ENCODE assay signal across 20 mouse cellular contexts in the genomic region with DNA sequence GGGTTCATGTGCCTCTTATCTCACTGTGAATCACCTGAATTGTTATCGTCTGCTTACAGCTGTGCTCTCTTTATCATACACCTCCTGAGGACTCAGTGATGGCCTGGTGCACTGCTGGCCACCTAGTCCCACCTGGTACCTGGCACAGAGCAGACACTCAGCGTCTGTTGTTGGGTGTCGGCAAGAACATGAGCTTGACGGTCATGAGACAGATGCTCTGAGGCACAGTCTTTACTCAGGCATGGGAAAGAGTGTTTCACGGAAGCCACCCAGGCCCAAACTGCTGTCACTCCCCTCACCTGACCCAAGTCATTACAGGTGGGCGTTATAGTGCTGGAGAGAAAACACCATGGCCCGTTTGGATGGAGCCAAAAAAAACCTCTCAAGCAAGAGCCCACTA.
DNase-seq lines count a peak whose midpoint lies in the region; ATAC-seq and TF ChIP-seq lines count a peak whose summit lies in the region.
"Had no signal": no experiment of that assay in that cellular context is flagged by ENCODE, and none has a peak within 500 bp of the region (broad histone marks: within the 10 kb centered on the region; RNA-seq: fewer than 3 reads in every experiment).

No protein-coding gene starts in this region.

- TF ChIP-seq CTCF in stomach, postnatal 0 days (IDR thresholded peaks at IDR 0.05; ENCODE audit: low read depth): no peak

- H3K27me3 ChIP-seq in heart, embryonic 10.5 days (ENCODE audit: insufficient read depth, poor library complexity, severe bottlenecking): no peaks in the 10 kb centered on the region
- no peaks in the 10 kb centered on the region for H3K27me3 ChIP-seq in heart, embryonic 11.5 days (ENCODE audit: control insufficient read depth, insufficient read depth, low read length)
- no peaks in the 10 kb centered on the region for H3K27me3 ChIP-seq in stomach, postnatal 0 days (ENCODE audit: control insufficient read depth, insufficient read depth, low read length)
- H3K27me3 ChIP-seq: embryonic facial prominence, embryonic 13.5 days; forebrain, embryonic 12.5 days; forebrain, embryonic 15.5 days; hindbrain, embryonic 12.5 days; hindbrain, embryonic 15.5 days; Patski had no signal

- no peak overlapping the region for H3K9ac ChIP-seq in heart, embryonic 11.5 days (ENCODE audit: low read depth, low read length)
- H3K9ac ChIP-seq in stomach, postnatal 0 days (ENCODE audit: low read length): no peak overlapping the region
- H3K9ac ChIP-seq: embryonic facial prominence, embryonic 13.5 days; forebrain, embryonic 12.5 days; forebrain, embryonic 15.5 days; hindbrain, embryonic 12.5 days; hindbrain, embryonic 15.5 days had no signal

- ATAC-seq in heart, embryonic 11.5 days (replicated peaks; ENCODE audit: insufficient number of reproducible peaks, low FRiP score, low TSS enrichment): no peak
- ATAC-seq in stomach, postnatal 0 days (ENCODE audit: low FRiP score, low TSS enrichment): no peak
- ATAC-seq: forebrain, embryonic 15.5 days; Patski had no signal

- H3K36me3 ChIP-seq in heart, embryonic 10.5 days: no peaks in the 10 kb centered on the region
- H3K36me3 ChIP-seq in heart, embryonic 11.5 days (ENCODE audit: control insufficient read depth, insufficient read depth, low read length): no peaks in the 10 kb centered on the region
- H3K36me3 ChIP-seq in stomach, postnatal 0 days (ENCODE audit: control insufficient read depth, insufficient read depth, low read length): no peaks in the 10 kb centered on the region
- H3K36me3 ChIP-seq: embryonic facial prominence, embryonic 13.5 days; forebrain, embryonic 12.5 days; forebrain, embryonic 15.5 days; hindbrain, embryonic 12.5 days; hindbrain, embryonic 15.5 days had no signal

- H3K4me2 ChIP-seq in heart, embryonic 11.5 days: no peak overlapping the region
- no peak overlapping the region for H3K4me2 ChIP-seq in stomach, postnatal 0 days (replicated peaks; ENCODE audit: low read depth)
- H3K4me2 ChIP-seq: embryonic facial prominence, embryonic 13.5 days; forebrain, embryonic 12.5 days; forebrain, embryonic 15.5 days; hindbrain, embryonic 12.5 days; hindbrain, embryonic 15.5 days had no signal

- H3K4me3 ChIP-seq in heart, embryonic 10.5 days: no peak overlapping the region
- H3K4me3 ChIP-seq in heart, embryonic 11.5 days (ENCODE audit: low read depth, low read length): no peak overlapping the region
- H3K4me3 ChIP-seq in stomach, postnatal 0 days (ENCODE audit: low read depth, low read length): no peak overlapping the region
- H3K4me3 ChIP-seq: embryonic facial prominence, embryonic 13.5 days; erythroblast, embryonic 14.5 days; forebrain, embryonic 12.5 days; forebrain, embryonic 15.5 days; hindbrain, embryonic 12.5 days; hindbrain, embryonic 15.5 days had no signal

- 0 out of 2 replicates have a peak, but pooled peaks cover 3% of the 10 kb centered on the region for H3K9me3 ChIP-seq in heart, embryonic 10.5 days
- H3K9me3 ChIP-seq in heart, embryonic 11.5 days (replicated peaks; ENCODE audit: control insufficient read depth, low read length): no peaks in the 10 kb centered on the region
- H3K9me3 ChIP-seq in stomach, postnatal 0 days (ENCODE audit: control insufficient read depth, low read length): no peaks in the 10 kb centered on the region
- H3K9me3 ChIP-seq: embryonic facial prominence, embryonic 13.5 days; hindbrain, embryonic 15.5 days had no signal

- H3K27ac ChIP-seq in heart, embryonic 10.5 days: no peak overlapping the region
- H3K27ac ChIP-seq in heart, embryonic 11.5 days (ENCODE audit: low read depth, low read length): no peak overlapping the region
- H3K27ac ChIP-seq in stomach, postnatal 0 days (replicated peaks): no peak overlapping the region
- H3K27ac ChIP-seq: embryonic facial prominence, embryonic 13.5 days; forebrain, embryonic 12.5 days; forebrain, embryonic 15.5 days; hindbrain, embryonic 12.5 days; hindbrain, embryonic 15.5 days had no signal

- TF ChIP-seq EP300 in stomach, postnatal 0 days (optimal IDR thresholded peaks at IDR 0.05): no peak

- 83% methylated on average over 7 of the region's 7 CpGs for WGBS in heart, embryonic 10.5 days
- 75% methylated on average over 7 of the region's 7 CpGs for WGBS in heart, embryonic 11.5 days (ENCODE audit: insufficient replicate concordance)
- 77% methylated on average over 7 of the region's 7 CpGs for WGBS in stomach, postnatal 0 days

- H3K4me1 ChIP-seq in heart, embryonic 10.5 days: no peaks in the 10 kb centered on the region
- no peaks in the 10 kb centered on the region for H3K4me1 ChIP-seq in heart, embryonic 11.5 days (ENCODE audit: control insufficient read depth, insufficient read depth, low read length)
- H3K4me1 ChIP-seq in stomach, postnatal 0 days (replicated peaks; ENCODE audit: control insufficient read depth, insufficient read depth): no peaks in the 10 kb centered on the region
- H3K4me1 ChIP-seq: embryonic facial prominence, embryonic 13.5 days; forebrain, embryonic 12.5 days; forebrain, embryonic 15.5 days; hindbrain, embryonic 12.5 days; hindbrain, embryonic 15.5 days had no signal

- DNase-seq in heart, embryonic 10.5 days (ENCODE audit: low spot score): peak; percentile 53
- DNase-seq in urinary bladder, postnatal 4 days (ENCODE audit: low spot score in 2 of 2): peak; percentile 15 to 52
- no peak for DNase-seq in urinary bladder, adult 18-20 months (ENCODE audit: low spot score in 2 of 2)
- DNase-seq in stomach, postnatal 0 days (ENCODE audit: low spot score): peak; percentile 13
- no peak for DNase-seq in adrenal gland, adult (ENCODE audit: inconsistent age in 2 of 2, low spot score in 1 of 2)
- DNase-seq: adrenal gland, adult 2 months; adrenal gland, postnatal 14 days; cerebellum, adult 11 months; cerebellum, adult 2 months; cerebellum, adult 9-11 months; gastrocnemius, postnatal 25 days; heart, adult 18-20 months had no signal

Comparison
In these comparisons a context has a peak if more than half of its experiments do, and no peak if none do; other contexts are left out.
1. DNase-seq: peak in heart, embryonic 10.5 days (single experiment), urinary bladder, postnatal 4 days (2 of 2) and stomach, postnatal 0 days (single experiment); none in urinary bladder, adult 18-20 months (0 of 2) and adrenal gland, adult (0 of 2).